Comparison of ENCODE assay signal across 20 mouse cellular contexts in genomic region chr16:5371175-5371893, GRCm38 (mm10).
A peak's percentile ranks its signal among the peaks of the same experiment; 100 is the strongest.
DNase-seq lines count a peak whose midpoint lies in the region; ATAC-seq and TF ChIP-seq lines count a peak whose summit lies in the region.
"Had no signal": no experiment of that assay in that cellular context is flagged by ENCODE, and none has a peak within 500 bp of the region (broad histone marks: within the 10 kb centered on the region; RNA-seq: fewer than 3 reads in every experiment).

No protein-coding gene starts in this region.

- H3K27me3 ChIP-seq in forebrain, embryonic 11.5 days (ENCODE audit: control insufficient read depth, insufficient read depth, low read length) = no peaks in the 10 kb centered on the region
- H3K27me3 ChIP-seq in forebrain, embryonic 13.5 days = no peaks in the 10 kb centered on the region
- no peaks in the 10 kb centered on the region for H3K27me3 ChIP-seq in testis, adult 2 months (ENCODE audit: control insufficient read depth, insufficient read depth, low read length)
- H3K27me3 ChIP-seq: embryonic facial prominence, embryonic 13.5 days; heart, embryonic 15.5 days; hindbrain, embryonic 15.5 days had no signal

- no peak overlapping the region for H3K27ac ChIP-seq in forebrain, embryonic 11.5 days (ENCODE audit: low read depth, low read length)
- no peak overlapping the region for H3K27ac ChIP-seq in forebrain, embryonic 13.5 days
- H3K27ac ChIP-seq in testis, adult 2 months (ENCODE audit: control insufficient read depth, insufficient read depth, low read depth, low read length) = no peak overlapping the region
- H3K27ac ChIP-seq: embryonic facial prominence, embryonic 13.5 days; gastrocnemius, adult 2 months; heart, embryonic 15.5 days; hindbrain, embryonic 10.5 days; hindbrain, embryonic 15.5 days had no signal

- H3K4me1 ChIP-seq in forebrain, embryonic 11.5 days (replicated peaks; ENCODE audit: control insufficient read depth, insufficient read depth, low read length) = no peaks in the 10 kb centered on the region
- H3K4me1 ChIP-seq in forebrain, embryonic 13.5 days = no peaks in the 10 kb centered on the region
- H3K4me1 ChIP-seq in testis, adult 2 months (ENCODE audit: control insufficient read depth, insufficient read depth, low read length) = no peaks in the 10 kb centered on the region
- H3K4me1 ChIP-seq: hindbrain, embryonic 15.5 days had no signal

- DNase-seq in forebrain, embryonic 11.5 days (ENCODE audit: low spot score) = peak; percentile 31
- DNase-seq in testis, postnatal 14 days (ENCODE audit: low spot score) = no peak
- DNase-seq in urinary bladder, postnatal 10 days (ENCODE audit: low spot score) = no peak
- no peak for DNase-seq in layer of hippocampus, adult 9-11 months
- DNase-seq: cerebellum, adult 11-12 months; cerebellum, adult 9-11 months; cerebellum, postnatal 36 days; gastrocnemius, adult 2 months; gastrocnemius, postnatal 25 days had no signal

- H3K4me2 ChIP-seq in forebrain, embryonic 11.5 days (ENCODE audit: low read depth, low read length, severe bottlenecking) = no peak overlapping the region
- H3K4me2 ChIP-seq in forebrain, embryonic 13.5 days = no peak overlapping the region
- H3K4me2 ChIP-seq: embryonic facial prominence, embryonic 13.5 days; heart, embryonic 15.5 days; hindbrain, embryonic 15.5 days had no signal

- WGBS in forebrain, embryonic 11.5 days = 89% methylated on average over 4 of the region's 4 CpGs
- WGBS in forebrain, embryonic 13.5 days = 91% methylated on average over 4 of the region's 4 CpGs

- no peaks in the 10 kb centered on the region for H3K9me3 ChIP-seq in forebrain, embryonic 11.5 days (ENCODE audit: control insufficient read depth, low read length)
- H3K9me3 ChIP-seq in forebrain, embryonic 13.5 days (replicated peaks) = no peaks in the 10 kb centered on the region
- H3K9me3 ChIP-seq: embryonic facial prominence, embryonic 13.5 days; heart, embryonic 15.5 days; hindbrain, embryonic 10.5 days; hindbrain, embryonic 15.5 days had no signal

- no peak overlapping the region for H3K4me3 ChIP-seq in forebrain, embryonic 11.5 days (ENCODE audit: low read depth, low read length)
- H3K4me3 ChIP-seq in forebrain, embryonic 13.5 days = no peak overlapping the region
- peak overlapping the region; percentile 30; the same call in 1 of the 2 replicates for H3K4me3 ChIP-seq in testis, adult 2 months (ENCODE audit: control insufficient read depth, low read depth, low read length)
- H3K4me3 ChIP-seq: embryonic facial prominence, embryonic 13.5 days; gastrocnemius, adult 2 months; heart, embryonic 15.5 days; hindbrain, embryonic 10.5 days; hindbrain, embryonic 15.5 days had no signal

- TF ChIP-seq CTCF in testis, adult 2 months (IDR thresholded peaks at IDR 0.05; ENCODE audit: control insufficient read depth, insufficient read depth, insufficient replicate concordance, low read depth, low read length) = no peak

- ATAC-seq in forebrain, embryonic 11.5 days (replicated peaks; ENCODE audit: low FRiP score) = no peak
- no peak for ATAC-seq in forebrain, embryonic 13.5 days
- ATAC-seq in activated CD4-positive, CD25-positive, alpha-beta regulatory T cell, adult 4 months = peak; percentile 20
- ATAC-seq: forebrain, embryonic 14.5 days; inflammation-experienced regulatory T-cells, adult 6 months; intestine, postnatal 0 days had no signal

- H3K36me3 ChIP-seq in forebrain, embryonic 11.5 days (ENCODE audit: control insufficient read depth, insufficient read depth, low read length) = no peaks in the 10 kb centered on the region
- H3K36me3 ChIP-seq in forebrain, embryonic 13.5 days (ENCODE audit: poor library complexity, severe bottlenecking) = no peaks in the 10 kb centered on the region
- no peaks in the 10 kb centered on the region for H3K36me3 ChIP-seq in testis, adult 2 months (ENCODE audit: control insufficient read depth, insufficient read depth, low read length)
- H3K36me3 ChIP-seq: embryonic facial prominence, embryonic 13.5 days; G1E; heart, embryonic 15.5 days; hindbrain, embryonic 10.5 days; hindbrain, embryonic 15.5 days had no signal

- H3K9ac ChIP-seq in forebrain, embryonic 11.5 days (ENCODE audit: low read length) = no peak overlapping the region
- no peak overlapping the region for H3K9ac ChIP-seq in forebrain, embryonic 13.5 days
- H3K9ac ChIP-seq: embryonic facial prominence, embryonic 13.5 days; heart, embryonic 15.5 days; hindbrain, embryonic 15.5 days had no signal

- no peak; the same call in 1 of the 2 replicates for TF ChIP-seq POLR2A in testis, adult 2 months (IDR thresholded peaks at IDR 0.05; ENCODE audit: control insufficient read depth, low read depth, low read length)
